Mouse (Mus musculus) bone marrow, adult 2 months (tissue): ENCODE results near the gene Kera.

Source experiments
- CTCF ChIP-seq: fragments of 200-500 bp; IDR thresholded peaks from 2 replicates; pipeline ENCODE4 v1.5.1; 2011; ENCODE audit warnings: low read length, control low read depth; ENCODE audit not compliant: control insufficient read depth, insufficient read depth
- POLR2A ChIP-seq: fragments of 200-500 bp; IDR thresholded peaks from 2 replicates; pipeline ENCODE4 v1.6.1; 2011; ENCODE audit warnings: low read depth, mild to moderate bottlenecking, control low read depth, low read length, borderline replicate concordance; ENCODE audit not compliant: control insufficient read depth

GRCm38 (mm10) chr10:97622328-97622727, 15.6 kb downstream of the Kera start:
- TF ChIP-seq CTCF (no peak), POLR2A (no peak)
